9 mouse cellular contexts compared by ENCODE assay signal in the genomic region with DNA sequence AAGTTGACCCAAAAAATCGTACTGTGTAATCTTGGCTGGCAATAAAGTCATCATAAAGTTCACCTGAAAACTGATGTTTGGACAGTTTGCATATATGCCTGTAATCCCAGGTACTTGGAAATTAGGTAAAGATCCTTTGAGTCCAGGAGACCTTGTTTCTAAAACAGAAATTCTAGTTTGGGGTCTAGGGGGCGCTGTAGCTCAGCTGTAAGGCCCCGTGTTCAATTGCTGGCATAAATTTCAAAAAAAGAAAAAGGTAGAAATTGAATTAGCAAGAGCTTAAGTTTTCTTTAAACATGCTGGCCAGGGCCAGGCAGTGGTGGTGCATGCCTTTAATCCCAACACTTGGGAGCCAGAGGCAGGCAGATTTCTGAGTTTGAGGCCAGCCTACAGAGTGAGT. TPM values are rescaled to one million over a fixed set of nuclear protein-coding genes. Genes with fewer than 3 reads are reported as not detected.
DNase-seq lines count a peak whose midpoint lies in the region; ATAC-seq and TF ChIP-seq lines count a peak whose summit lies in the region.
"Had no signal": no experiment of that assay in that cellular context is flagged by ENCODE, and none has a peak within 500 bp of the region (broad histone marks: within the 10 kb centered on the region; RNA-seq: fewer than 3 reads in every experiment).

No protein-coding gene starts in this region.

- H3K4me3 ChIP-seq in cerebellum, adult 2 months (replicated peaks; ENCODE audit: insufficient read depth, low read depth, low read length), result no peak overlapping the region
- no peak overlapping the region for H3K4me3 ChIP-seq in G1E (ENCODE audit: low read depth, low read length)
- H3K4me3 ChIP-seq: neural tube, embryonic 12.5 days had no signal

- no peak for TF ChIP-seq POLR2A in cerebellum, adult 2 months (IDR thresholded peaks at IDR 0.05; ENCODE audit: borderline replicate concordance, insufficient read depth, low read length)

- 30% methylated on average over 3 of the region's 3 CpGs for WGBS in cerebellum, adult 2 months

- H3K9me3 ChIP-seq in G1E (replicated peaks), result no peaks in the 10 kb centered on the region
- H3K9me3 ChIP-seq: neural tube, embryonic 12.5 days had no signal

- TF ChIP-seq CTCF in cerebellum, adult 2 months (IDR thresholded peaks at IDR 0.05; ENCODE audit: borderline replicate concordance, insufficient read depth, low read depth, low read length), result peak; percentile 38; the same call in 1 of the 2 replicates
- 0 out of 2 replicates have a peak, but pooled peaks have one; percentile 15 for TF ChIP-seq CTCF in G1E (IDR thresholded peaks at IDR 0.05; ENCODE audit: low read depth, low read length)

- DNase-seq in cerebellum, adult 2 months, result no peak
- no peak for DNase-seq in cerebellum, adult 11 months
- peak; percentile 26 to 41 for DNase-seq in layer of hippocampus, postnatal 10 days (ENCODE audit: low spot score in 2 of 2)
- no peak for DNase-seq in layer of hippocampus, postnatal 36 days
- no peak for DNase-seq in G1E (ENCODE audit: low spot score)
- peak; percentile 31 to 57 for DNase-seq in kidney, postnatal 4 days
- DNase-seq in ovary, postnatal 14 days (ENCODE audit: low spot score), result no peak

- H3K27me3 ChIP-seq in cerebellum, adult 2 months (ENCODE audit: control insufficient read depth, insufficient read depth, low read length), result no peaks in the 10 kb centered on the region
- no peaks in the 10 kb centered on the region for H3K27me3 ChIP-seq in G1E (ENCODE audit: insufficient read depth, low read length)
- H3K27me3 ChIP-seq: neural tube, embryonic 12.5 days had no signal

- H3K36me3 ChIP-seq in G1E (replicated peaks), result peaks cover 60% of the 10 kb centered on the region

- H3K27ac ChIP-seq in cerebellum, adult 2 months (ENCODE audit: insufficient read depth, low read length), result no peak overlapping the region
- H3K27ac ChIP-seq: neural tube, embryonic 12.5 days had no signal

- ATAC-seq in G1E (ENCODE audit: extremely low read depth, insufficient number of reproducible peaks, low FRiP score, poor library complexity, severe bottlenecking), result no peak
- no peak for ATAC-seq in megakaryocyte progenitor cell, adult 5-6 weeks (replicated peaks; ENCODE audit: poor library complexity)

- no peaks in the 10 kb centered on the region for H3K4me1 ChIP-seq in cerebellum, adult 2 months (ENCODE audit: control insufficient read depth, insufficient read depth, low read length)
- H3K4me1 ChIP-seq in G1E (ENCODE audit: insufficient read depth, low read depth, low read length), result peaks cover 9% of the 10 kb centered on the region

RNA-seq across cellular contexts. Expression of a gene that starts 9.6 kb away (rescaled TPM):
- polyA plus RNA-seq in cerebellum, adult 2 months (2012; rRNA removed), result 211 and 222 TPM in 2 replicates
- total RNA-seq in layer of hippocampus, postnatal 10 days (2021), result 100 to 1,000 TPM; 139 to 157 TPM
- 100 to 1,000 TPM; 137 TPM for total RNA-seq in layer of hippocampus, postnatal 36 days (2021)
- total RNA-seq in G1E (2014; fragmentation: Nextera tagmentation) (63.2 and 73.1 TPM in 2 replicates), G1E (2017) (358 and 361 TPM in 2 replicates)
- 23.6 and 76.8 TPM in 2 replicates for polyA plus RNA-seq in G1E (2012)
- total RNA-seq in megakaryocyte progenitor cell, adult 5-6 weeks (2015), result 166 and 175 TPM in 2 replicates
- total RNA-seq in megakaryocyte progenitor cell, adult 5-6 weeks (2017), result 189 and 199 TPM in 2 replicates

Comparison
In these comparisons a context has a peak if more than half of its experiments do, and no peak if none do; other contexts are left out.
1. DNase-seq: peak in layer of hippocampus, postnatal 10 days (2 of 2) and kidney, postnatal 4 days (2 of 2); none in cerebellum, adult 2 months (0 of 2), cerebellum, adult 11 months (single experiment), layer of hippocampus, postnatal 36 days (0 of 2), G1E (single experiment) and ovary, postnatal 14 days (single experiment).